13 mouse cellular contexts compared by ENCODE assay signal in the genomic region with DNA sequence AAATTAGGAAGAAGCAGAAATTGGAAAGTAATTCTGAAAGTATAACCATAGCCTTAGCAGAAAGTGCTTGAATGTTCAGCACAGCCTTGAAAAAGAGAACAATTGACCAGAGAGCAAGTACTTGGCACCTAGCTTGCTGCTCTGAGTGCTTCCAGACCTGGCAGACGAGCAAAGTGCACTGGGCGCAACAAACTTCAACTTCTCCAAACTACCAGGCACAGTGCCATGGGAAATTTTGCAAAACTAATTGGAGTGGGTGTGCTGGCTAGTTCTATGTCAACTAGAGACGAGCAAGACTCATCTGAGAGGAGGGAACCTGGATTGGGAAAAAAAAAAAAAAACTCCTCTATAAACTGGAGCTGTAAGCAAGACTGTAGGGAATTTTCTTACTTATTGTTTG.
DNase-seq lines count a peak whose midpoint lies in the region; ATAC-seq lines count a peak whose summit lies in the region.
"Had no signal": no experiment of that assay in that cellular context is flagged by ENCODE, and none has a peak within 500 bp of the region (broad histone marks: within the 10 kb centered on the region; RNA-seq: fewer than 3 reads in every experiment).

No protein-coding gene starts in this region.

- ATAC-seq in kidney, embryonic 16.5 days (ENCODE audit: low FRiP score, low TSS enrichment): no peak
- ATAC-seq: Patski had no signal

- DNase-seq in cerebellum, postnatal 14 days: peak; percentile 23 to 24
- no peak for DNase-seq in cerebellum, adult 8-10 months
- DNase-seq in kidney, adult 8-10 months: peak; percentile 11 to 29
- DNase-seq in urinary bladder, postnatal 14 days (ENCODE audit: low spot score): peak; percentile 3
- DNase-seq in urinary bladder, adult 18-20 months (ENCODE audit: low spot score in 2 of 2): no peak
- no peak for DNase-seq in neural tube, embryonic 10.5 days (ENCODE audit: extremely low spot score, low spot score)
- DNase-seq in spleen, adult 12 weeks (ENCODE audit: low spot score): no peak
- DNase-seq: embryo, embryonic 11 days had no signal

- WGBS in kidney, embryonic 16.5 days: 85% methylated on average over 3 of the region's 3 CpGs

- H3K9me3 ChIP-seq in kidney, embryonic 16.5 days (ENCODE audit: low read length): no peaks in the 10 kb centered on the region
- H3K9me3 ChIP-seq: neural tube, embryonic 13.5 days had no signal

- no peaks in the 10 kb centered on the region for H3K27me3 ChIP-seq in kidney, embryonic 16.5 days (ENCODE audit: insufficient read depth, low read length)
- H3K27me3 ChIP-seq: neural tube, embryonic 13.5 days; Patski had no signal

- no peak overlapping the region for H3K4me2 ChIP-seq in kidney, embryonic 16.5 days (replicated peaks; ENCODE audit: low read depth, low read length)
- H3K4me2 ChIP-seq: liver, embryonic 11.5 days; neural tube, embryonic 13.5 days had no signal

- no peaks in the 10 kb centered on the region for H3K36me3 ChIP-seq in kidney, embryonic 16.5 days (ENCODE audit: insufficient read depth, low read length)
- H3K36me3 ChIP-seq: neural tube, embryonic 13.5 days had no signal

- no peak overlapping the region for H3K9ac ChIP-seq in kidney, embryonic 16.5 days (replicated peaks; ENCODE audit: low read length)
- H3K9ac ChIP-seq: neural tube, embryonic 13.5 days had no signal

- 0 out of 2 replicates have a peak, but pooled peaks cover 3% of the 10 kb centered on the region for H3K4me1 ChIP-seq in kidney, embryonic 16.5 days (ENCODE audit: insufficient read depth, low read length)
- H3K4me1 ChIP-seq: neural tube, embryonic 13.5 days had no signal

- no peak overlapping the region for H3K27ac ChIP-seq in kidney, embryonic 16.5 days (ENCODE audit: low read length)
- H3K27ac ChIP-seq: kidney, postnatal 0 days; neural tube, embryonic 13.5 days had no signal

- H3K4me3 ChIP-seq in kidney, embryonic 16.5 days (ENCODE audit: low read length): no peak overlapping the region
- H3K4me3 ChIP-seq: neural tube, embryonic 13.5 days had no signal

Comparison
In these comparisons a context has a peak if more than half of its experiments do, and no peak if none do; other contexts are left out.
1. DNase-seq: peak in cerebellum, postnatal 14 days (2 of 2), kidney, adult 8-10 months (2 of 2) and urinary bladder, postnatal 14 days (single experiment); none in cerebellum, adult 8-10 months (single experiment), urinary bladder, adult 18-20 months (0 of 2), neural tube, embryonic 10.5 days (single experiment) and spleen, adult 12 weeks (single experiment).